Mouse (Mus musculus) adrenal gland (tissue): ENCODE data around the gene Xrcc3.

ENCODE experiments used
- intact Hi-C: fragments of 180-260 bp; cut with DNase I; formaldehyde crosslinking; loops from one replicate; pipeline ENCODE4 v1.15.1; 2025

Xrcc3 gene

GRCm38 (mm10) chr12:111777919-111778318 is 35.8 kb downstream of the Xrcc3 start:
- intact Hi-C loops, result no loop called here

- intact Hi-C loops, result loop anchor here (5.0 kb wide), 1 partner anchor 38 kb away; no protein-coding TSS in a partner anchor
Measured at GRCm38 (mm10) chr12:111774845-111775244, 38.8 kb downstream of the Xrcc3 start.

- intact Hi-C loops, result loop anchor here (5.0 kb wide), 1 partner anchor 37 kb away; no protein-coding TSS in a partner anchor
Measured at GRCm38 (mm10) chr12:111774156-111774555, 39.5 kb downstream of the Xrcc3 start.

- intact Hi-C loops, result loop anchor here (5.0 kb wide), 1 partner anchor 33 kb away; no protein-coding TSS in a partner anchor
Measured at GRCm38 (mm10) chr12:111770651-111771050, 43.0 kb downstream of the Xrcc3 start.

- intact Hi-C loops, result loop anchor here (5.0 kb wide), 1 partner anchor 33 kb away; no protein-coding TSS in a partner anchor
Measured at GRCm38 (mm10) chr12:111769816-111770577, 43.7 kb downstream of the Xrcc3 start.

GRCm38 (mm10) chr12:111769306-111769705 is 44.4 kb downstream of the Xrcc3 start:
- intact Hi-C loops, result no loop called here

GRCm38 (mm10) chr12:111768322-111768928 is 45.2 kb downstream of the Xrcc3 start:
- intact Hi-C loops, result no loop called here

GRCm38 (mm10) chr12:111766313-111767236 is 47.1 kb downstream of the Xrcc3 start:
- intact Hi-C loops, result no loop called here

GRCm38 (mm10) chr12:111762620-111763280 is 50.9 kb downstream of the Xrcc3 start:
- intact Hi-C loops, result no loop called here

- intact Hi-C loops, result no loop called here
Measured at GRCm38 (mm10) chr12:111760306-111760908, 53.3 kb downstream of the Xrcc3 start.

- intact Hi-C loops, result no loop called here
Measured at GRCm38 (mm10) chr12:111759176-111760061, 54.3 kb downstream of the Xrcc3 start.

GRCm38 (mm10) chr12:111758381-111759175 is 55.1 kb downstream of the Xrcc3 start, which contains the start of gene Klc1:
TSS of gene Klc1 (plus strand) at chr12:111758849.
- intact Hi-C loops, result no loop called here

- intact Hi-C loops, result no loop called here
Measured at GRCm38 (mm10) chr12:111757561-111758325, 55.9 kb downstream of the Xrcc3 start.

- intact Hi-C loops, result no loop called here
Measured at GRCm38 (mm10) chr12:111756698-111757082, 57.0 kb downstream of the Xrcc3 start.

- intact Hi-C loops, result no loop called here
Measured at GRCm38 (mm10) chr12:111756082-111756697, 57.5 kb downstream of the Xrcc3 start.

GRCm38 (mm10) chr12:111755231-111755630 is 58.4 kb downstream of the Xrcc3 start:
- intact Hi-C loops, result no loop called here

GRCm38 (mm10) chr12:111754710-111755109 is 59.0 kb downstream of the Xrcc3 start:
- intact Hi-C loops, result no loop called here
